Mouse (Mus musculus) neural tube, embryonic 11.5 days (tissue): ENCODE results near the gene Tm9sf1. TPM values are rescaled to one million over a fixed set of nuclear protein-coding genes. Genes with fewer than 3 reads are reported as not detected.

Source experiments
- ATAC-seq: fragments of 200-750 bp; cut with Nextera tagmentation; 2 replicates; pipeline ENCODE4 v1.8.0; 2017; ENCODE audit warnings: moderate number of reproducible peaks, mild to moderate bottlenecking, moderate TSS enrichment, moderate library complexity; ENCODE audit not compliant: insufficient read depth, low FRiP score, low TSS enrichment
- DNase-seq: peaks from one replicate; pipeline ENCODE4 v3.0.0-alpha.2; 2015; ENCODE audit warnings: low spot score
- H3K27ac ChIP-seq: fragments of 300-500 bp; sonication (generic); 2 replicates; pipeline ENCODE4 v1.5.1; 2014; ENCODE audit warnings: low read depth, mild to moderate bottlenecking, low read length
- H3K27me3 ChIP-seq: fragments of 300-500 bp; sonication (generic); 2 replicates; pipeline ENCODE4 v1.6.1; 2014; ENCODE audit warnings: mild to moderate bottlenecking, low read length, mixed read lengths; ENCODE audit not compliant: control insufficient read depth, insufficient read depth
- H3K36me3 ChIP-seq: fragments of 300-500 bp; sonication (generic); 2 replicates; pipeline ENCODE4 v1.6.1; 2014; ENCODE audit warnings: mild to moderate bottlenecking, low read length, moderate library complexity, mixed read lengths; ENCODE audit not compliant: control insufficient read depth, insufficient read depth
- H3K4me1 ChIP-seq: fragments of 300-500 bp; sonication (generic); 2 replicates; pipeline ENCODE4 v1.6.1; 2014; ENCODE audit warnings: low read length, mixed read lengths; ENCODE audit not compliant: control insufficient read depth, insufficient read depth
- H3K4me2 ChIP-seq: fragments of 300-500 bp; sonication (generic); 2 replicates; pipeline ENCODE4 v1.6.1; 2014; ENCODE audit warnings: low read depth, mild to moderate bottlenecking, moderate library complexity
- H3K4me3 ChIP-seq: fragments of 300-500 bp; sonication (generic); 2 replicates; pipeline ENCODE4 v1.5.1; 2014; ENCODE audit warnings: low read depth, low read length
- H3K9ac ChIP-seq: fragments of 300-500 bp; sonication (generic); 2 replicates; pipeline ENCODE4 v1.6.1; 2014; ENCODE audit warnings: mild to moderate bottlenecking, low read length
- H3K9me3 ChIP-seq: fragments of 300-500 bp; sonication (generic); 2 replicates; pipeline ENCODE4 v1.6.1; 2016; ENCODE audit warnings: low read length; ENCODE audit not compliant: control insufficient read depth
- WGBS: fragments of 180-500 bp; shearing (Covaris S2); extraction: QIAGEN DNeasy Blood & Tissue Kit; methylation state at CpG from one replicate; pipeline ENCODE4 v1.1.7; 2014; 5-methylcytosine and 5-hydroxymethylcytosine counted together
- polyA plus RNA-seq: library from polyadenylated mRNA; unstranded; fragments of >200 nt; fragmentation: Nextera tagmentation; extraction: Ambion mirVana; gene quantifications from 2 replicates; pipeline ENCODE4 v1.2.1, GENCODE M21; 2014

Tm9sf1 gene
- polyA plus RNA-seq, 1 experiment from 2014 or later = 65.8 TPM

DNA sequence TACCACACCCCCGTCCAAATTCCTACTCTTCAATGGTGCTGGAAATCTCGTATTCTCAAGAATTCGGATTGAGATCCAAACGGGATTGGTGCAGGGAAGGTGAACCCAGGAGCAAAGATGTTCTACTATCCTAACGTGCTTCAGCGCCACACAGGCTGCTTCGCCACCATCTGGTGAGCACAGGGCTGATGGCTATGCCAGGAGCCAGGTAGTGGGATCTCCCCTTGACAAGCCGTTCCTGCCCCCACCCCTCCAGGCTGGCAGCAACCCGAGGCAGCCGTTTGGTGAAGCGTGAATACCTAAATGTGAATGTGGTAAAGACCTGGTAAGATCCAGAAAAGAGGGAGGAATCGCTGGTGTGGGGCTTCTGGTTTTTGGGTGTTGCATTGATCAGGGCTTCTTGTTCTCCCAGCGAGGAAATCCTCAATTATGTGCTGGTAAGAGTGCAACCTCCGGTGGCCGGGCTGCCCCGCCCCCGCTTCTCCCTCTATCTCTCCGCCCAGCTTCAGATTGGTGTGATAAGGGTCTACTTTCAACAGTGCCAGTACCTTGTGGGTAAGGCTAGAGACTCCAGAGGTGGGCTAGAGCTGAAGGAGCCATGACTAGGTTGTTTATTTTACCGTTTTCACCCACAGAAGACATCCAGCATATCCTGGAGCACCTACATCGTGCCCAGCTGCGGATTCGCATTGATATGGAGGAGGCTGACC is 25.0 kb downstream of the Tm9sf1 start:
- H3K4me3 ChIP-seq = peak overlapping the region; percentile 27
- H3K36me3 ChIP-seq = no peaks in the 10 kb centered on the region
- no peaks in the 10 kb centered on the region for H3K27me3 ChIP-seq
- no peaks in the 10 kb centered on the region for H3K9me3 ChIP-seq
- peak overlapping the region; percentile 37 for H3K4me2 ChIP-seq
- H3K9ac ChIP-seq = peak overlapping the region; percentile 10; the same call in 1 of the 2 replicates
- H3K27ac ChIP-seq = 0 out of 2 replicates have a peak overlapping the region, but pooled peaks have one; percentile 6
- DNase-seq = no peak
- ATAC-seq = no peak
- H3K4me1 ChIP-seq = no peaks in the 10 kb centered on the region; the same call in 1 of the 2 replicates
- 52% methylated on average over 22 of the region's 22 CpGs for WGBS

DNA sequence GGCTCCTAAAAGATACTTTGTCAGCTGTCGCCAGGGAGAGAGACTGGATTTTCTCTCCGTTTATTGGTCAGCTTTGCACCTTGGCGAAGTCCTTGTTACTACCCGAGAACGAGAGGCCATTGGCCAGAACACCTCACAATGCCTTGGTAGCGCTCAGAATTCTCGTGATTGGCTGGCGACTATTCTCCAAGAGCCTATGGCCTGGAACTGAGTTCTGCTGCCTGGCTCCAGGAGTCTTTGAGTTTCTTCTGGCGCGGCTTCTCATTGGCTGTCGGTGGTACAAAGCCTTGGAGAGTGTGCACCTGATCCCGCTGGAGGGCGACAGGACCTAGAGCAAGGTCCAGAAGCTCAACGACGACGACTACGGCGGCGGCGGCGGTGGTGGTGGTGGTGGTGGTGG is 25.8 kb downstream of the Tm9sf1 start, which contains the start of gene Rec8:
Rec8 (plus strand) TSS at position 216 of the 400 bp plus-strand sequence.
- Histone ChIP-seq H3K4me2 (peak within 1 kb of the TSS; percentile 37), H3K4me3 (peak within 1 kb of the TSS; percentile 27), H3K27ac (0 out of 2 replicates have a peak within 1 kb of the TSS, but pooled peaks have one; percentile 6), H3K36me3 (no peaks in the 10 kb centered on the region), H3K9ac (peak within 1 kb of the TSS; percentile 10; the same call in 1 of the 2 replicates), H3K27me3 (no peaks in the 10 kb centered on the region), H3K4me1 (no peaks in the 10 kb centered on the region; the same call in 1 of the 2 replicates), H3K9me3 (no peaks in the 10 kb centered on the region)
- WGBS = 29% methylated on average over 21 of the region's 21 CpGs
- ATAC-seq (peak; percentile 81), DNase-seq (peak; percentile 67)

DNA sequence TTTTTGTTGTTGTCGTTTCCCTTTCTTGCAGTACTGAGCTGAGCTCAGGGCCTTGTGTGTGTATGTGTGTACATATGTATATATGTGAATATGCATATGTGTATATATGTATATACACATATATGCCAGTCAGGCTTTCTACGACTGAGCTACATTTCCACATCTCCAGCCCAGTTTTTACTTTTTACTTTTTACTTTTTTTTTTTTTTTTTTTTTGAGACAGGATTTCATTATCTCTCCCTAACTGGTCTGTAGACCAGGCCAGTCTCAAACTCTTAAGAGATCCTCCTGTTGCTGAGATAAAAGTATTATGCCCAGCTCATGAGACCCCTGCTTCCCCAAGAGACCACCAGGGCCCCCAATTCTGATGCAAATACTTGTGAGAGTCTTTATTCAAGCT is 26.8 kb downstream of the Tm9sf1 start:
- Histone ChIP-seq H3K4me1 (no peaks in the 10 kb centered on the region; the same call in 1 of the 2 replicates), H3K9ac (no peak overlapping the region), H3K9me3 (no peaks in the 10 kb centered on the region), H3K27me3 (no peaks in the 10 kb centered on the region), H3K36me3 (no peaks in the 10 kb centered on the region), H3K4me3 (no peak overlapping the region), H3K4me2 (no peak overlapping the region), H3K27ac (no peak overlapping the region)
- ATAC-seq = no peak
- DNase-seq = no peak
- WGBS = 93% methylated on average over 2 of the region's 2 CpGs

DNA sequence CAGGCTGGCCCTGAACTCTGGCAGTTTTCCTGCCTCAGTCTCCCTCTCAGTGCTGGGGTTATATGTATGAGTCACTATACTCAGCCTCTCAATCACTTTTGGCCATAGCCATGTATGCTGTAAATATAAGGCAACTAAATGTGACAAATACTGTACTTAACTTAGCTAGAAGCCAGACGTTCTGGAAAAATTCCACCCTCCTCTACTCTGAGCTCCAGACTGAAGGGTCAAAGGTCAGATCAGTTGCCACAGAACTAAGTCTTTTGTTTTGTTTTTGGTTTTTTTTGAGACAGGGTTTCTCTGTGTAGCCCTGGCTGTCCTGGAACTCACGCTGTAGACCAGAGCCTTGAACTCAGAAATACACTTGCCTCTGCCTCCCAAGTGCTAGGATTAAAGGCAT is 27.7 kb downstream of the Tm9sf1 start:
- no peak for DNase-seq
- H3K36me3 ChIP-seq = no peaks in the 10 kb centered on the region
- no peak overlapping the region for H3K27ac ChIP-seq
- H3K4me1 ChIP-seq = no peaks in the 10 kb centered on the region; the same call in 1 of the 2 replicates
- 53% methylated on average over 2 of the region's 2 CpGs for WGBS
- H3K9ac ChIP-seq = no peak overlapping the region
- ATAC-seq = no peak
- no peaks in the 10 kb centered on the region for H3K27me3 ChIP-seq
- H3K4me3 ChIP-seq = no peak overlapping the region
- no peaks in the 10 kb centered on the region for H3K9me3 ChIP-seq
- H3K4me2 ChIP-seq = no peak overlapping the region

DNA sequence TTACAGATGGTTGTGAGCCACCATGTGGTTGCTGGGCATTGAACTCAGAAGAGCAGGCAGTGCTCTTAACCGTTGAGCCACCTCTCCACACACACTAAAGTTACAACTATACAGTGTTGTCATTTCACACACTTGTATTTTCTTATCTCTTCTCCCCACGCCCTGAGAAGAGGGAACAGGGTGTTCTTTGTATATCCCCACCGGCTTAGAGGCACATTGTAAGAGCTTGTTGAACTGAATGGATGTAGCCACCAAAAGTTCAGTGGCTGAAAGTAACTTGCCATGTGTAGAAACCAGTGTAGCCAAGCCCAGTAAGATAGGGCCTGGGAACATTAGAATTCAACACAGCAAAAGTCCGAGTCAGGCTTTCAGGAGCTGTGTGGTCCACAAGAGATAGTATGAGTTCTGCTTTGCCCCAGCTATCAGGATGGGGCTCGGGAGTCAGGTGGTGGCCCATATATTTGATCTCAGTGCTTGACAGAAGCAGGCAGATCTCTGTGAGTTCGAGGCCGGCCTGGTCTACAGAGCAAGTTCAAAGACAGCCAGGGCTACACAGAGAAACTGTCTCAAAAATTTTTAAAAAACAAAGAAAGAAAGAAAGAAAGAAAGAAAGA is 28.9 kb downstream of the Tm9sf1 start:
- Histone ChIP-seq H3K9ac (no peak overlapping the region), H3K9me3 (no peaks in the 10 kb centered on the region), H3K4me1 (no peaks in the 10 kb centered on the region; the same call in 1 of the 2 replicates), H3K27ac (no peak overlapping the region), H3K27me3 (no peaks in the 10 kb centered on the region), H3K36me3 (no peaks in the 10 kb centered on the region), H3K4me3 (no peak overlapping the region), H3K4me2 (no peak overlapping the region)
- DNase-seq (no peak), ATAC-seq (no peak)
- WGBS = 78% methylated on average over 7 of the region's 7 CpGs

DNA sequence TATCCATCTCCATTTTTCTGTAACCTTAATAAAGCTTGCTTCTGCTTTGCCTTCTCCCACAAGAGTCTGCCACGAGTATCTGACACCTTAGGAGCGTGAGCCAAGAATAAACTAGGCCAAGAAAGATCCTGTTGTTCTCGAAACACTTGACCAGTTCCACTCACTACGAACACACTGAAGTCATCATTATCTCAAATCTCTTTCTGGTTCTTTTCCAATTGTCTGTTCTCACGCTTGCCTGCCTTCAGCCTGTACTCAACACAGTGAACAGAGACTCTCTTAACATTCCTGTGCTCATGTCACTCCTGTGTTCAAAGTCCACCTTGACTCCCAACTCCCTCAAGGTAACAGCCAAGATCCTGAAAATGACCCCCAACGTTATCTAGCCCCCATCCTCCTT is 30.3 kb downstream of the Tm9sf1 start:
- DNase-seq (no peak), ATAC-seq (no peak)
- H3K27me3 ChIP-seq = no peaks in the 10 kb centered on the region
- H3K9me3 ChIP-seq = no peaks in the 10 kb centered on the region
- H3K27ac ChIP-seq = no peak overlapping the region
- H3K4me3 ChIP-seq = no peak overlapping the region
- H3K36me3 ChIP-seq = peaks cover under 1% of the 10 kb centered on the region; the same call in 1 of the 2 replicates
- WGBS = 82% methylated on average over 6 of the region's 6 CpGs
- no peaks in the 10 kb centered on the region for H3K4me1 ChIP-seq
- H3K4me2 ChIP-seq = no peak overlapping the region
- H3K9ac ChIP-seq = no peak overlapping the region

DNA sequence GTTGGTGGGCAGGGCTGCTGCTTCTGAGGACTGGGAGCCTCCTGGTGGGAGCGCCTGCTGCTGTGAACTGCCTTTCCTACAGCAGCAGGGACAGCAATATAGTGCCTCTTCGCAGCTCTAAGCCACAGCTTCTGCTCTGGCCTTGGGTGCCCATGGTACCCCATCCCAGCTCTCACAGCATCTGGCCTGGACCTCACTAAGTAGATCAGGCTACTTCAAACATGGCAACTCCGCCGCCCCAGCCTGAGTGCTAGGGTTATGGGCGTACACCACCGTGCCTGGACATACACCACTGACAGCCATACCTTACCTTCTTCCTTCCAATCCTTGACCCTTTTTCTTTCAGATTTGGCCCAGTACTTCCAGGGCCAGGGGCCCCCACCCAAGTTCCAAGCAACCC is 35.3 kb downstream of the Tm9sf1 start:
- ATAC-seq (no peak), DNase-seq (no peak)
- 94% methylated on average over 6 of the region's 6 CpGs for WGBS
- Histone ChIP-seq H3K9me3 (no peaks in the 10 kb centered on the region), H3K27ac (no peak overlapping the region), H3K9ac (no peak overlapping the region), H3K4me3 (no peak overlapping the region), H3K4me2 (no peak overlapping the region), H3K27me3 (no peaks in the 10 kb centered on the region), H3K4me1 (no peaks in the 10 kb centered on the region), H3K36me3 (peaks cover 5% of the 10 kb centered on the region; the same call in 1 of the 2 replicates)

DNA sequence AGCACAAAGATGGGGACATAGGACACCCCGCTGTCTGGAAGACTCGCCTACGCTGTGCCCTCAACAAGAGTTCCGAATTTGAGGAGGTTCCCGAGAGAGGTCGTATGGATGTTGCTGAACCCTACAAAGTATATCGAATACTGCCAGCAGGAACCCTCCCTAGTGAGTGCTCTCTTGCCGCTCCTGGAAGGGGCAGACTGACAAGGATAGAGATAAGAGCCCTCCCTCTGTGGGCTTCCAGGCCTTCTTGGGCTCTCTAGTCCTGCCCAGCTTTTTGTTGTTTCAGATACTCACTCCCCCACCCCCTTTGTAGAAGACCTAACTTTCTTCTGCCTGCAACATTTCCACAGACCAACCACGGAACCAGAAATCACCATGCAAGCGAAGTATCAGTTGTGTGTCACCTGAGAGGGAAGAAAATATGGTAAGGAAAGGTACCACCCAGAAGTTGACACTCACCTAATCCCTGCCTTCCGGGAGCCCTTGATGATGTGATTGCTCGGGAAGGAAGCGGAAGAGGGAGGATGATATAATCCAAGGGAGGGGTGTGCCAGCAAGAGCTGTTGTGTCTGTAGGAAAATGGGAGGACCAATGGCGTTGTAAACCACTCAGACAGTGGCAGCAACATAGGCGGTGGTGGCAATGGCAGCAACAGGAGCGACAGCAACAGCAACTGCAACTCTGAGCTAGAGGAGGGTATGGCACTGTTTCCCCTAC is 37.7 kb downstream of the Tm9sf1 start:
- 93% methylated on average over 16 of the region's 16 CpGs for WGBS
- Histone ChIP-seq H3K4me3 (no peak overlapping the region), H3K27me3 (no peaks in the 10 kb centered on the region), H3K36me3 (peaks cover 12% of the 10 kb centered on the region), H3K9ac (no peak overlapping the region), H3K27ac (no peak overlapping the region), H3K4me2 (no peak overlapping the region), H3K9me3 (no peaks in the 10 kb centered on the region), H3K4me1 (no peaks in the 10 kb centered on the region)
- ATAC-seq (no peak), DNase-seq (no peak)
